Mouse (Mus musculus): ENCODE measurements around the gene Ccdc36. TPM values are rescaled to one million over a fixed set of nuclear protein-coding genes. Genes with fewer than 3 reads are reported as not detected.

Gene Ccdc36
- total RNA-seq, 2 experiments from 2014 or later: 0.32 TPM

- DNase-seq (ENCODE audit: low spot score in 2 of 2): peak; percentile 45 to 75
- intact Hi-C loops (cut with DNase I): no loop called here
Measured at GRCm38 (mm10) chr9:108450292-108451169, 22.2 kb upstream of the Ccdc36 start.

DNA sequence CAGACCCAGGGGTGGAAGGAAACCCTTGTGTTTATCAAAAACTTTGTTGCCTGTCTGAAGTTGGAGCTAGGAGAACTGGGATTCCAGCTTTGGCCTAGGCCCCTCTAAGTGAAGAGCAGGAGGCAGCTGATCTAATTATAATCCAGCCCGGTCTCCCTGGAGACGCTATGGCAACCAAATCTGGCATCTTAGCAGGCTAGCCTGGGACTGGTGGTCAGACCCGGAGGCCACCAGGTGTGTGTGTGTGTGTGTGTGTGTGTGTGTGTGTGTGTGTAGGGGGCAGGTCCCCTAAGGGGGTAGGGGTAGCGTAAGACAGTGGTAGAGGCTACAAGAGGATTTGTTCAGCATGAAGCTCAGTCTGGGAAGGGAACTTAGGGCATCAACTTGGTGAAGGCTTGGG is 21.6 kb upstream of the Ccdc36 start:
- peak; percentile 69 to 74 for DNase-seq (ENCODE audit: low spot score in 2 of 2)
- intact Hi-C loops (cut with DNase I): no loop called here

GRCm38 (mm10) chr9:108445125-108445524 is 16.8 kb upstream of the Ccdc36 start:
- intact Hi-C loops (cut with DNase I): no loop called here
- no peak for DNase-seq (ENCODE audit: low spot score in 2 of 2)

DNA sequence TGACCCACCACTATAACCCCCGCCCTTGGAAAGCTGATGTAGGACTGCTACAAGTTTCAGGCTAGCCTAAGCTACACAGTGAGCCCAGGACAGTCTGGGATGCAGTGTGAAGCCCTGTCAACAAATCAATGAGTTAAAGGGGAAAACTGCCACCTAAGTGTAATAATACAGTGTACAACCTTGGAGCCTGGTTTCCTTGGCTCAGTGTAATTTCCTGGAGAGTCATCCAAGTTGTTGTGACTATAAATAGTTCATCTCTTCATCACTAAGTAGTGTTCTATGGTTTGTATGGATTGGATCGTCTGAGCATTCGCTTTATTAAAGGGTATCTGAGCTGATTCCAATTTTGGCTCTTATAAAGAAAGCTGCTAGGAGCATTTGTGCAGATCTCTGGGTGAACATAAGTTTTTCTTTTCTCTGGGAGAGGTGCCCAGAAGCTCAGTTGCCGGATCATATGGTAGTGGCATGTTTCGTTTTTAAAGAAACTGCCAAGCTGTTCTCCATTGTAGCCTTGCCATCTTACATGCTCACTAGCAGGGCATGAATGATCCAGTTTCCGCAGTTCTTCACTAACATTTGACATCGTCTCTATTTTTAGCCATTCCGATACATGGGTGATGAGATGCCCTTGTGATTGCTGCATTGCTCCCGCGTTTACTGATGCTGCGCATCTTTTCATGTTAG is 13.1 kb upstream of the Ccdc36 start:
- peak; percentile 58 to 91 for DNase-seq (ENCODE audit: low spot score in 2 of 2)
- intact Hi-C loops (cut with DNase I): no loop called here

DNA sequence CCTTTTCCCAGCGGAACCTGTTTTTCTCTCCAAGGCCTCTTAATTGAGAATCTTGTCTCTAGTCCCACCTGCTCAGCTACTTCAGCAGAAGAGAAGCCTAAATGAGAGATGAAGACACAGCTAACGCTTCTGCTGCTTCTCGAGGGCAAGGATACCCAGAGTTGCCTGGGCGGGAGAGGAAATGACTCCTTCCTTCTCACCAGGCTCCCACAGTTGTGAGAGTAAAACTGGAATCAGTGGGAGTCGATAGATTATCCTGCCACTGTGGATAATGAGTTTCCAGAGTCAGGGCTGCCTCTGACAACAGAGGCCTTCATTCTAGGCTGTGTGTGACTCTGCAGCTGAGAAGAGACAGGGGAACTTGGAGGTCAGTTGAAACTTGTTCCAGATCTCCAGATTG is 12.2 kb upstream of the Ccdc36 start:
- intact Hi-C loops (cut with DNase I): no loop called here
- DNase-seq (ENCODE audit: low spot score in 2 of 2): peak; percentile 30 to 84

- intact Hi-C loops (cut with DNase I): no loop called here
- peak in 1 of 2 experiments; percentile 56 for DNase-seq (ENCODE audit: low spot score in 2 of 2)
Measured at GRCm38 (mm10) chr9:108439176-108439575, 10.9 kb upstream of the Ccdc36 start.

DNA sequence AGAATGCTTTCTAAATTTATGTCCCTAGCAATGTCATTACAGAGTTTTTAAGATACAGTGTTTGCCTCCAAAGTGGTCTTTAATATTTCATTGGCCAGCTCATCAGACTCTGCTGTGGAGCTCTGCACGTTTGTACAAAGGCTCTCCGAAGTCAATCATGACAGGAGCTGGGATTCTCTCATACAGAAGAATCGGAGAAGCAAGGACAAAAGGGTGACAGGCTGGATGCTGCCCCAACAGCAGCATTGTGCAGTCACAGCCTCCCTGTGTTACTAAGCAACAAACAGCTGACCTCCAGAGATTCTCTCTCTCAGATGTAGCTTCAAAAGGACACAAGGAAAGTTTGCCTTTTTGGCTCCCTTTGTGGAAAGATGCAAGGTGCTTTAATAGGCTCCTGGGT is 7.9 kb upstream of the Ccdc36 start, which contains the start of gene BC048562:
TSS of gene BC048562 (plus strand) at position 301 of the 400 bp plus-strand sequence.
- intact Hi-C loops (cut with DNase I): no loop called here
- DNase-seq (ENCODE audit: low spot score in 2 of 2): no peak

- DNase-seq (ENCODE audit: low spot score in 2 of 2): no peak
- intact Hi-C loops (cut with DNase I): no loop called here
Measured at GRCm38 (mm10) chr9:108431431-108432067, 3.3 kb upstream of the Ccdc36 start.

- peak; percentile 21 to 30 for DNase-seq (ENCODE audit: low spot score in 2 of 2)
- intact Hi-C loops (cut with DNase I): no loop called here
Measured at GRCm38 (mm10) chr9:108412221-108412620, 16.1 kb downstream of the Ccdc36 start.

GRCm38 (mm10) chr9:108411381-108411942 is 16.8 kb downstream of the Ccdc36 start:
- peak; percentile 61 to 95 for DNase-seq (ENCODE audit: low spot score in 2 of 2)
- intact Hi-C loops (cut with DNase I): loop anchor here (1.0 kb wide), 1 partner anchor 8 kb away; no protein-coding TSS in a partner anchor

GRCm38 (mm10) chr9:108409535-108409934 is 18.7 kb downstream of the Ccdc36 start:
- intact Hi-C loops (cut with DNase I): no loop called here
- DNase-seq (ENCODE audit: low spot score in 2 of 2): peak in 1 of 2 experiments; percentile 20

DNA sequence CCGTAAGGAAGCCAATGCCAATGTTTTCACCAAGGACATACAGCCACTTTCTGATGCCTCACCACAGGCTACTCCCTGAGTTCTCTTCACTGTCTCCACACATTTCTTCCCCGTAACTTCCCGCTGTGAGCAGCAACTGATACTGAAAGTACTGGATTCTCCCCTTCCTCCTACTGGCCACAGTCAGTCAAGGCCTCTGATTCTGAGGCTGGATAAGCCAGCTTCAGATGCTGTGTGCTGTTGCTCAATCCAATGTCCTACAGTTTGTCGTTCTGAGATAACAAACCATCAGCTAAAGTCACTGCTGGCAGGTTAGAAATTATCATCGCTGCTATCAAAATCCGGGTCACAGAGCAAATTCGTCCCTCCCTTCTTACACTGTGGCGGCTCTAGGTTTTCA is 23.8 kb downstream of the Ccdc36 start:
- intact Hi-C loops (cut with DNase I): no loop called here
- no peak for DNase-seq (ENCODE audit: low spot score in 2 of 2)

GRCm38 (mm10) chr9:108403081-108403480 is 25.2 kb downstream of the Ccdc36 start:
- intact Hi-C loops (cut with DNase I): loop anchor here (1.0 kb wide), 1 partner anchor 8 kb away; no protein-coding TSS in a partner anchor
- peak; percentile 28 to 89 for DNase-seq (ENCODE audit: low spot score in 2 of 2)

DNA sequence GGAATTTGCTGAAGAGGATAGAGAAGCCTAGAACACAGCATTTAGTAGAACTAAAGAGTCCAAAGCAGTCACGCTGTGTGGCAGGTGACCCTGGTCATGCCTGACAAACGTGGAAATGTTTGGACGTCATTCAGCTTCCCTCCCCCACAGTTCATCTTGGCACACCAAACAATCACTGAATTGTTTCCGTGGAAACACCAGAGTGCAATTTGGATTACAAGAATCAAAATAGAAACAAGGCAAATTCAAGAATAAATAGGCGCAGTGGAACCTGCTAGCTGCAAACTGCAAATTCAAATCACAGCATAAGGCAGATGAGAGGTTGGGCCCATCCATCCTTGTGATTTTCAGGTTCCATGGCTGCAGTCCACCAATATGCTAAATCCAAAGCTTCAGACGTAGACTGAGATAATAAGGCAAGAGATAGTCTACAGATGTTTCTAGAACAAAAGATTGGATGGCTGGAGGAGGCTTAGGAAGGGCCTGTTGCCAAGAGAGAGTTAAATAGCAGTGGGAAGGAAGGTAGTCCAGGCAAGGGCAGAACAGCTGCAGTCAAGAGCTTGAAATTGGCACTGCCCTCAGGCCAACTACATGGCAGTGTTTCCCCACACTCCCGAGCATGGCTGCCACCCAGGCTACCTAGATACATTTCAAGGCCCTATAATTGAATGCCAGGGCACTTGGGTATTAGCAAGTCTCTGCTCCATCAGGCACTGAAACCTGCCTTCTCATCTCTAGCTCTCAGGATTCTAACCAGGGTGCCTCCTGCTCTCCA is 26.9 kb downstream of the Ccdc36 start:
- peak; percentile 72 to 81 for DNase-seq (ENCODE audit: low spot score in 2 of 2)
- intact Hi-C loops (cut with DNase I): loop anchor here (2.0 kb wide), 1 partner anchor 51 kb away; no protein-coding TSS in a partner anchor

GRCm38 (mm10) chr9:108398324-108398723 is 30.0 kb downstream of the Ccdc36 start:
- no peak for DNase-seq (ENCODE audit: low spot score in 2 of 2)
- intact Hi-C loops (cut with DNase I): no loop called here

DNA sequence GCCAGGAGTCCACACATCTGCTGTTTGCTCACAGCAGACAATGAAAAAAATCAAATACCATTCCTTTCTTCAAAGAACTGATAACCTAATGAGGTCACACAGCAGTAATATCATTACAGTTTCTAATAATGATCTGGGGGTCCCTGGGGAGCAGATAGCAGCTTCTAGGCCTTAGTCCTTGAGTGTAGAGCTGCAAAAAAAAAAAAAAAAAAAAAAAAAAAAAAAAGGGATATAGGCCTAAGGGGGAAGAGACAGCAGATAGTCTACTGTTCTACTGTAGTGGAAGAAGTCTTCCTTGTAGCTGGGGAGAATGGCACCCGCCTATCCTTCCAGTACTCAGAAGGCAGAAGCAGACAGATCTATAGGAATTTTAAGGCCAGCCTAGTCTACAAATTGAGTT is 32.9 kb downstream of the Ccdc36 start:
- intact Hi-C loops (cut with DNase I): no loop called here
- no peak for DNase-seq (ENCODE audit: low spot score in 2 of 2)

DNA sequence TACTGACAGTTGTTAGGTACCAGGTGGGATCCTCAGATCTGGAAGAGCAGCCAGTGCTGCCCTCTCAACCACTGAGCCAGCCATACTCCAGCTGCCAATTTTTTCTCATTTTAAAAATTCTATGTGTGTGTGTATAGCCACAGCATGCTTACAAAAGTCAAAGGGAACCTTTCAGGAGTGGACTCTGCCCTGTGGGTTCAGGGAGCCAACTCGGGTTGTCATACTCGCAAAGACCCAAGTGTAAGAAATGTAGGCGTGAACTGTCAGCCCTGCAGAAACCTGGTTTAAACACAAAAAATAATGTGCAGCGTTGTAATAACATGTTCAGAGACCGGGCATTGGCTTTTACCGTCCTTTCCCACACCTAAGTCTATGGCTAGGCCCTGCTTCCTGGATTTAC is 34.1 kb downstream of the Ccdc36 start:
- DNase-seq (ENCODE audit: low spot score in 2 of 2): no peak
- intact Hi-C loops (cut with DNase I): no loop called here

GRCm38 (mm10) chr9:108392676-108393075 is 35.6 kb downstream of the Ccdc36 start, which contains the start of gene 1700102P08Rik:
1700102P08Rik (plus strand) TSS chr9:108392805.
- intact Hi-C loops (cut with DNase I): no loop called here
- no peak for DNase-seq (ENCODE audit: low spot score in 2 of 2)

DNA sequence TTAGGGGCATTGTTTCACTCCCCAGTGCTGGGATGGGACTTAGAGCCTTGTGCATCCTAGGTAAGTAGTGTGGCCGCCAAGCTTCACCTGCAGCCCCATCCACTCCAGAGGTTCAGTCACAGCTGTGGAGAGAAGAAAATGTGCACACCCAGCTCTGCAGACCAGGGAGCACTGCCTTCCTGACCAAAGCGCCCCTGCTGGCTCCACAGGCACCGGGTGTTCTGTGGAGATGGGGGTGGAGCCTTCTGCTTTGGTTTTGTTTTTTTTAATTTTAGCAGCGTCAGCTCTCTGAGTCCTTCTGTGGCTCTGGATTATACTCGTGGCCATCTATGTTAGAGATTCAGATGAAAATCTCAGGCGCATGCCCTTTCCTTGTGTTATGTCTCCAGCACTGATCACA is 39.1 kb downstream of the Ccdc36 start:
- intact Hi-C loops (cut with DNase I): no loop called here
- peak in 1 of 2 experiments; percentile 28 for DNase-seq (ENCODE audit: low spot score in 2 of 2)
